Mouse (Mus musculus): Measurements from ENCODE around the gene Rgs14. TPM values are rescaled to one million over a fixed set of nuclear protein-coding genes. Genes with fewer than 3 reads are reported as not detected.

Rgs14 gene
- polyA plus RNA-seq, 1 experiment from 2014 or later: 1.3 TPM

DNA sequence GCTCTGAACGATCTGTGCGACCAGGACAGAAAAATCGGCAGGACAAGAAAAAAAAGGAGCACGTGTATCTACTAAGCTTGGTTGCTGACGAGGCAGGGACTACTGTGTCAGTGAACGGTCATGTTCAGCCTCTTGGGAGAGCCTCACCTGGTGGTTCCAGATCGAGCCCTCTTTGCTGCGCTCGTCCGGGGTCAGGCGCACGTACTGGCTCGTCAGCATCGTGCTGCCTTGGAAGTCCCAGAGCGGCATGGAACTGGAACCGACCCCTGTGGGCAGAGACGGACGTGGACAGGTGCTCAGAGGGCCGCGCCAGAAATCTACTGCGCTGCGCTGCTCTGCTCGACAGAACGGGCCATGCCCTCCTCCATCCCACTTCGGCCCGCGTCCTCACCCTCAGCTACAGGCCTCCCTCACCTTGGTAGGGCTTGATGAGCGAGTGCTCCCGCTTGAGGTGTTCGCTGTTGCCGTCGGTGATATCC lies 7.5 kb upstream of the Rgs14 start:
- Histone ChIP-seq H3K9ac (peak overlapping the region; percentile 88), H3K4me3 (peak overlapping the region; percentile 85), H3K4me2 (replicated peaks) (peak overlapping the region; percentile 92), H3K27ac (peak overlapping the region; percentile 76), H3K9me3 (no peaks in the 10 kb centered on the region), H3K36me3 (peaks cover 41% of the 10 kb centered on the region), H3K27me3 (peaks cover 4% of the 10 kb centered on the region; the same call in 1 of the 2 replicates), H3K4me1 (peaks cover 19% of the 10 kb centered on the region)
- peak; percentile 26 for ATAC-seq (ENCODE audit: low FRiP score, low read depth)
- under 1% methylated on average over 32 of the region's 32 CpGs for whole genome bisulfite sequencing

GRCm38 (mm10) chr13:55362453-55363060 lies 7.0 kb upstream of the Rgs14 start, which contains the start of gene Lman2:
Lman2 (minus strand) TSS chr13:55362783.
- peak within 1 kb of the TSS; percentile 92 for H3K4me2 ChIP-seq (replicated peaks)
- H3K4me3 ChIP-seq: peak within 1 kb of the TSS; percentile 85
- peak within 1 kb of the TSS; percentile 88 for H3K9ac ChIP-seq
- H3K9me3 ChIP-seq: no peaks in the 10 kb centered on the region
- ATAC-seq (ENCODE audit: low FRiP score, low read depth): peak; percentile 99
- peaks cover 8% of the 10 kb centered on the region; the same call in 1 of the 2 replicates for H3K27me3 ChIP-seq
- under 1% methylated on average over 35 of the region's 35 CpGs for WGBS
- H3K27ac ChIP-seq: peak within 1 kb of the TSS; percentile 76
- H3K36me3 ChIP-seq: peaks cover 35% of the 10 kb centered on the region
- peaks cover 19% of the 10 kb centered on the region for H3K4me1 ChIP-seq

DNA sequence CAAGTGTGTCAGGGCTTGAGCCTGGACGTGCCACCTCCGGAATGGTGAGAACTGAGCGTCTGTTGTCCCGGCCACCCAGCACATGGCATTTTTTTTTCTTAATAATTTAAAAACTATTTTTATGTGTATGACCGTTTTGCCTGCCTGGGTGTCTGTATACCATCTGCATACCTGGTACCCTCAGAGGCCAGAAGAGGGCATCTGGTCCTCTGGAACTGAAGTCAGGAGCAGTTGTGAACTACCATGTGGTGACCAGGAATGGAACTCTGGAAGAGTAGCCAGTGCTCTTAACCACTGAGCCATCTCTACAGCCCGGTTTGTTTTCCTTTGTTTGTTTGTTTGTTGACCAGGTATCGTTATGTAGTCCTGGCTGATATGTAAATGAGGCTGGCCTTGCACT lies 1.1 kb upstream of the Rgs14 start:
- no peaks in the 10 kb centered on the region for H3K4me1 ChIP-seq
- peaks cover 44% of the 10 kb centered on the region for H3K27me3 ChIP-seq
- WGBS: 74% methylated on average over 7 of the region's 7 CpGs
- no peak overlapping the region for H3K4me2 ChIP-seq (replicated peaks)
- no peaks in the 10 kb centered on the region for H3K9me3 ChIP-seq
- no peaks in the 10 kb centered on the region for H3K36me3 ChIP-seq
- no peak overlapping the region for H3K4me3 ChIP-seq
- ATAC-seq (ENCODE audit: low FRiP score, low read depth): no peak
- H3K9ac ChIP-seq: no peak overlapping the region
- H3K27ac ChIP-seq: no peak overlapping the region

DNA sequence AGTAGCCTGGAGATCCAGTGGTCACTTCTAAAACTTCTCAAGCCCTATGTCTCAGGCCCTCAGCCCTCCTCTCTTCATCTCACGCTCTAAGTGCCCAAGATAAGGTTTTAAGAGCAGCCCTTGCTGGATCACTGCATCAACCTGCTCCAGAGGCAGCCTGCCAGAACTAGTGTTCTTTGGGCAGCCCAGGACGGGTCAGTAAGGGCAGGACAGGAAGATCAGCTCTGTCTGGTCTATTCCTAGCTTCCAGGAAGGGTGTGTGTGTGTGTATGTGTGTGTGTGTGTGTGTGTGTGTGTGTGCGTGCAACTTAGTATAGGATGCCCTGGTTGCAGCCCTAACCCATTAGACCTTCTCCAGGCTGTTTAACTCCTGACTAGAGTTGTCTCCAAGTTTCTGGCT lies 702 bp downstream of the Rgs14 start:
- Histone ChIP-seq H3K36me3 (no peaks in the 10 kb centered on the region), H3K4me2 (replicated peaks) (0 out of 2 replicates have a peak overlapping the region, but pooled peaks have one; percentile 31), H3K27me3 (peaks cover 57% of the 10 kb centered on the region), H3K27ac (no peak overlapping the region), H3K4me1 (no peaks in the 10 kb centered on the region), H3K9ac (no peak overlapping the region), H3K4me3 (no peak overlapping the region), H3K9me3 (no peaks in the 10 kb centered on the region)
- 61% methylated on average over 3 of the region's 3 CpGs for WGBS
- ATAC-seq (ENCODE audit: low FRiP score, low read depth): no peak

DNA sequence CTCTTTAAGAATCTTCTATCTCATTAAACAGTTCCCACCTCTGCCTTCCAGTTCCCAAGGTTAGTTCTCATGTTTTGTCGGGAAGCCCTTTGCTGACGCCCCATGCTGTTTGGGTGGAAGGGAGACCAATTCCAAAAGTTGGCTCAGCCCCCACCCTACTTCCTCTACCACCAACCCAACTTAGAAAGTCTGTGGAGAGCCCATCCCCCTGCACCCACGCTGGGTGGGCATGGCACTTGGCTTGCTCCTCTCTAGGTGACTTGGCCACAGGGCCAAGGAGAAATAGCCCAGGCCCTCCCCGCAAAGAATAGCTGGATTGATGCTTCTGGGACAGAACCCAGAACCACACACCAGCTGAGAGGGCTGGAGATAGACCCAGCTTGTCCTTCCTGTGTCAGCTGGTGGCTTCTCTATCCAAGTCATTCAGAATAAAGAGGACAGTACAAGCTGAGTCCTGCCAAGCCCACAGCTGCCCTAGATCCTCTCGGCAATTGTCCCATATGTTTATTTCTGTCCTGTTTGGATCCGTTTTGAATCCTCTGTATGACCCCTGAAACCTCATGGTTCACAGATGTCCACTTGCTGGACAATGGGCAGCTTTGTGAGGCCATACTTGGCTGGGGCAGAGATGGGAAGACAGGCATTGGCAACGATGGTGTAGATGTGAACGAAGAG lies 1.6 kb downstream of the Rgs14 start:
- Histone ChIP-seq H3K36me3 (no peaks in the 10 kb centered on the region), H3K9me3 (no peaks in the 10 kb centered on the region), H3K27me3 (peaks cover 64% of the 10 kb centered on the region), H3K9ac (no peak overlapping the region), H3K4me3 (no peak overlapping the region), H3K4me2 (replicated peaks) (no peak overlapping the region), H3K4me1 (no peaks in the 10 kb centered on the region), H3K27ac (no peak overlapping the region)
- no peak for ATAC-seq (ENCODE audit: low FRiP score, low read depth)
- WGBS: 71% methylated on average over 8 of the region's 8 CpGs

GRCm38 (mm10) chr13:55371740-55372139 lies 2.2 kb downstream of the Rgs14 start:
- Histone ChIP-seq H3K9ac (no peak overlapping the region), H3K36me3 (no peaks in the 10 kb centered on the region), H3K9me3 (no peaks in the 10 kb centered on the region), H3K4me1 (no peaks in the 10 kb centered on the region), H3K27me3 (peaks cover 68% of the 10 kb centered on the region), H3K27ac (no peak overlapping the region), H3K4me3 (no peak overlapping the region), H3K4me2 (replicated peaks) (no peak overlapping the region)
- 62% methylated on average over 5 of the region's 5 CpGs for WGBS
- ATAC-seq (ENCODE audit: low FRiP score, low read depth): peak; percentile 61; the same call in 1 of the 2 replicates

DNA sequence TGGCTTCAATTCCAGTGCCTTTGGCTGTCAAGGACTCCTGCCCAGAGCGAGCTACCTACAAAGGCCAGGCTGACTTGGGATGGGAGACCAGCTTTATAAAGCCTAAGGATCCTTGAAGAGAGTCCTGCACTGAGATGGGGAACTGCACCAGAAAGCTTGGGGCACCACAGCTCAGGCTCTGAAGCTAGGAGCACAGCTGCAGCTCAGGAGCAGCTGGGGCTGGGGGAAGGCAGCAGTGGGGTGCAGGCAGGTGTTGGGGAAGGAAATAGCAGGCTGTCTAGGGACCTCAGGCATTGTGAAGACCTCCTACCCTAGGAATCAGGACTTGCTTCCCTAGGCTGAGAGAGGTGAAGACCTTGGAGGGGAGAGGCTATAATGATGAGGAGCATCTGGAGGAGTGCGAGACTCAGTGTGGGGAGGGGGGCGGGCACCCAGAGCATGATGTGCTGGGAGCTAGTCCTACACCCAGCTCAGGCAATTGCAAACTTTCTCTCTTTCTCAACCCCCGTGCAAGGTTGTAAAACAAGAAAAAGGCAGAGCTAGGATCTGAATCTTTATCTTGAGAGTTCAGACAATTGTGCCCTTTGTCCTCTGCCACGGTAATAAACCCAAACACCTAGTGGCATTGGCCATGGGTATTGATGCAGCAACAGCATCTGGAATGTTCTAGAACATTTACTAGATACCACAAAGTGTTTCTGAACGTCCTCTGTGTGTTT lies 4.8 kb downstream of the Rgs14 start:
- Histone ChIP-seq H3K4me3 (no peak overlapping the region), H3K27me3 (peaks cover 83% of the 10 kb centered on the region), H3K36me3 (no peaks in the 10 kb centered on the region), H3K9me3 (no peaks in the 10 kb centered on the region), H3K9ac (no peak overlapping the region), H3K4me2 (replicated peaks) (no peak overlapping the region), H3K4me1 (peaks cover 8% of the 10 kb centered on the region; the same call in 1 of the 2 replicates), H3K27ac (no peak overlapping the region)
- WGBS: 56% methylated on average over 6 of the region's 6 CpGs
- no peak for ATAC-seq (ENCODE audit: low FRiP score, low read depth)

- no peak for ATAC-seq (ENCODE audit: low FRiP score, low read depth)
These were observed 6.3 kb downstream of the Rgs14 start for GRCm38 (mm10) chr13:55375877-55376276.

DNA sequence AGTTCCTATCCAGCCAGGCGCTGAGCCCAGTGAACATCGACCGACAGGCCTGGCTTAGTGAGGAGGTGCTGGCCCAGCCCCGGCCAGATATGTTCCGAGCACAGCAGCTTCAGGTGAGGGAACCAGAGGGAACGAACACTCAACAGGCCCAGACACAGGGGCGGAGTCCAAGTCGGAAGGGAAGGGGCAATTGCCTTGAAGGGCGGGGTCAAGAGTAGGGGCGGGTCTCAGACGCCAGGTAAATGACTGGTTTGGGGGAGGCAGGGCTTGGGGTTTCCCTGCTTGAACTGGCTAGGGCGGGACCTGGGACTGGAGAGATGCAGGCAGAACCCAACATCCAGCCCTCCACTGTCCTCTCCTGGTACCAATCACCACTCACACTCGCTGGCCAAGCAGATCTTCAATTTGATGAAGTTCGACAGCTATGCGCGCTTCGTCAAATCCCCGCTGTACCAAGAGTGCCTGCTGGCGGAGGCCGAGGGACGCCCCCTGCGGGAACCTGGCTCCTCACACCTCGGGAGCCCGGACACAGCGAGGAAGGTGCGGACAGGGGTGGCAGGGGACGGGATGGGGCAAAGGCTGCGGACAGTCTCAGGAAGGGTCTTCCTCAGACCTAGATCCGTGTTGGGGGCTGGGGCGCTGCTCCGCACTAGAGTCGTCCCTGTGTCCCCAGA lies 9.5 kb downstream of the Rgs14 start:
- Histone ChIP-seq H3K36me3 (no peaks in the 10 kb centered on the region), H3K9ac (peak overlapping the region; percentile 26; the same call in 1 of the 2 replicates), H3K4me3 (peak overlapping the region; percentile 20), H3K27me3 (peaks cover 74% of the 10 kb centered on the region), H3K27ac (no peak overlapping the region), H3K9me3 (no peaks in the 10 kb centered on the region), H3K4me1 (peaks cover 10% of the 10 kb centered on the region; the same call in 1 of the 2 replicates), H3K4me2 (replicated peaks) (peak overlapping the region; percentile 52)
- WGBS: 5% methylated on average over 32 of the region's 32 CpGs
- peak; percentile 51; the same call in 1 of the 2 replicates for ATAC-seq (ENCODE audit: low FRiP score, low read depth)

More at GRCm38 (mm10) chr13:55375877-55376276, 6.3 kb downstream of the Rgs14 start:
- H3K4me2 ChIP-seq (replicated peaks): no peak overlapping the region
- WGBS: 69% methylated on average over 2 of the region's 2 CpGs
- no peak overlapping the region for H3K4me3 ChIP-seq
- no peaks in the 10 kb centered on the region for H3K36me3 ChIP-seq
- peaks cover 10% of the 10 kb centered on the region; the same call in 1 of the 2 replicates for H3K4me1 ChIP-seq
- 0 out of 2 replicates have a peak overlapping the region, but pooled peaks have one; percentile 19 for H3K9ac ChIP-seq
- no peak overlapping the region for H3K27ac ChIP-seq
- H3K9me3 ChIP-seq: no peaks in the 10 kb centered on the region
- peaks cover 90% of the 10 kb centered on the region for H3K27me3 ChIP-seq

DNA sequence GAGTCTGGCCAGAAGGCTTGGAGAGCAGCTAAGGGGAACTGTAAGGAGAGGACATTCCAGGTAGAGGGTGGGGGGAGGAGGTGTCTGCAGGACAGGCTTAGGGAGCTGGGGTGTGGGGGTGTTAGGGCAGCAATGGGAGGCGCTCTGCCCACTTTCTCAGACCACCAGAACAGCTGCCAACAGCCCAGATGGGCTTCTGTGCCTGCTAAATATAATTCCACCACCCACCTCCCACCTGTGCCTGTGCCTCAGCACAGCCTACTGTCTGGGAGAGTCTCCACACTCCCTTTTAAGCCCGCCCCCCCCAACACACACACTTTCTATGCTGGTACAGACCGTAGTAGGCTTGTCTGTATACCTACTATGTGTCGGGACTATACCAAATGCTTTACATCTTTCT lies 12.3 kb downstream of the Rgs14 start:
- H3K36me3 ChIP-seq: no peaks in the 10 kb centered on the region
- 81% methylated on average over 4 of the region's 4 CpGs for WGBS
- no peak overlapping the region for H3K4me3 ChIP-seq
- H3K9me3 ChIP-seq: no peaks in the 10 kb centered on the region
- peaks cover 10% of the 10 kb centered on the region; the same call in 1 of the 2 replicates for H3K4me1 ChIP-seq
- H3K27ac ChIP-seq: no peak overlapping the region
- H3K27me3 ChIP-seq: peaks cover 53% of the 10 kb centered on the region
- H3K9ac ChIP-seq: no peak overlapping the region
- H3K4me2 ChIP-seq (replicated peaks): no peak overlapping the region
- ATAC-seq (ENCODE audit: low FRiP score, low read depth): 0 out of 2 replicates have a peak, but pooled peaks have one; percentile 15

- no peak overlapping the region for H3K9ac ChIP-seq
- H3K27me3 ChIP-seq: no peaks in the 10 kb centered on the region
- no peaks in the 10 kb centered on the region for H3K9me3 ChIP-seq
- H3K27ac ChIP-seq: no peak overlapping the region
- no peak for ATAC-seq (ENCODE audit: low FRiP score, low read depth)
- 81% methylated on average over 3 of the region's 3 CpGs for WGBS
- no peaks in the 10 kb centered on the region for H3K4me1 ChIP-seq
- no peak overlapping the region for H3K4me3 ChIP-seq
- no peaks in the 10 kb centered on the region for H3K36me3 ChIP-seq
- H3K4me2 ChIP-seq (replicated peaks): no peak overlapping the region
These were observed 21.1 kb downstream of the Rgs14 start for GRCm38 (mm10) chr13:55390644-55391043.
